Mouse (Mus musculus) mature B cell (primary cell): Measurements from ENCODE around the gene Slc6a17.

ENCODE experiments used
- in situ Hi-C: fragments of 300-500 bp; cut with MboI; formaldehyde crosslinking; loops from 2 replicates; pipeline ENCODE4 v1.14.3; 2019

Gene Slc6a17

GRCm38 (mm10) chr3:107466577-107466976 lies 51.2 kb downstream of the Slc6a17 start:
- in situ Hi-C loops: loop anchor here (10.0 kb wide), 1 partner anchor 252 kb away; no protein-coding TSS in a partner anchor

- in situ Hi-C loops: loop anchor here (10.0 kb wide), 1 partner anchor 247 kb away; no protein-coding TSS in a partner anchor
These were observed 55.7 kb downstream of the Slc6a17 start for GRCm38 (mm10) chr3:107462160-107462559.

GRCm38 (mm10) chr3:107459773-107460431 lies 57.9 kb downstream of the Slc6a17 start:
- in situ Hi-C loops: loop anchor here (10.0 kb wide), 1 partner anchor 245 kb away; no protein-coding TSS in a partner anchor

GRCm38 (mm10) chr3:107459196-107459772 lies 58.5 kb downstream of the Slc6a17 start, which contains the start of gene Kcnc4:
Kcnc4 (minus strand) TSS chr3:107459552.
- in situ Hi-C loops: no loop called here

GRCm38 (mm10) chr3:107458528-107459195 lies 59.2 kb downstream of the Slc6a17 start:
- in situ Hi-C loops: no loop called here

- in situ Hi-C loops: no loop called here
These were observed 59.7 kb downstream of the Slc6a17 start for GRCm38 (mm10) chr3:107458104-107458503.

- in situ Hi-C loops: no loop called here
These were observed 63.5 kb downstream of the Slc6a17 start for GRCm38 (mm10) chr3:107454280-107454679.

- in situ Hi-C loops: no loop called here
These were observed 71.0 kb downstream of the Slc6a17 start for GRCm38 (mm10) chr3:107446822-107447221.

GRCm38 (mm10) chr3:107443866-107444265 lies 74.0 kb downstream of the Slc6a17 start:
- in situ Hi-C loops: no loop called here

GRCm38 (mm10) chr3:107442191-107442590 lies 75.6 kb downstream of the Slc6a17 start:
- in situ Hi-C loops: no loop called here

- in situ Hi-C loops: no loop called here
These were observed 76.5 kb downstream of the Slc6a17 start for GRCm38 (mm10) chr3:107441306-107441705.

GRCm38 (mm10) chr3:107439280-107439679 lies 78.5 kb downstream of the Slc6a17 start:
- in situ Hi-C loops: no loop called here

- in situ Hi-C loops: no loop called here
These were observed 80.2 kb downstream of the Slc6a17 start for GRCm38 (mm10) chr3:107437666-107438065.

GRCm38 (mm10) chr3:107436434-107436833 lies 81.4 kb downstream of the Slc6a17 start:
- in situ Hi-C loops: no loop called here

GRCm38 (mm10) chr3:107433614-107434013 lies 84.2 kb downstream of the Slc6a17 start:
- in situ Hi-C loops: no loop called here

- in situ Hi-C loops: no loop called here
These were observed 86.5 kb downstream of the Slc6a17 start for GRCm38 (mm10) chr3:107431268-107431667.

- in situ Hi-C loops: no loop called here
These were observed 93.4 kb downstream of the Slc6a17 start for GRCm38 (mm10) chr3:107424258-107425041.

- in situ Hi-C loops: no loop called here
These were observed 97.7 kb downstream of the Slc6a17 start for GRCm38 (mm10) chr3:107420156-107420555.
